In genomic region chr14:55370384-55370783, GRCm38 (mm10) we compare ENCODE assay signal across 16 mouse cellular contexts.
"Had no signal": no experiment of that assay in that cellular context is flagged by ENCODE, and none has a peak within 500 bp of the region (broad histone marks: within the 10 kb centered on the region; RNA-seq: fewer than 3 reads in every experiment).

No protein-coding gene starts in this region.

- H3K36me3 ChIP-seq: intestine, embryonic 15.5 days; kidney, embryonic 15.5 days; limb, embryonic 15.5 days; liver, embryonic 12.5 days; midbrain, embryonic 12.5 days; neural tube, embryonic 12.5 days had no signal

- H3K9me3 ChIP-seq: intestine, embryonic 15.5 days; kidney, embryonic 15.5 days; limb, embryonic 15.5 days; liver, embryonic 12.5 days; midbrain, embryonic 12.5 days; neural tube, embryonic 12.5 days had no signal

- H3K9ac ChIP-seq: intestine, embryonic 15.5 days; kidney, embryonic 15.5 days; limb, embryonic 15.5 days; liver, embryonic 12.5 days; lung, embryonic 14.5 days; midbrain, embryonic 12.5 days; neural tube, embryonic 12.5 days had no signal

- H3K27ac ChIP-seq: intestine, embryonic 15.5 days; kidney, embryonic 15.5 days; left cerebral cortex, adult 2 months; limb, embryonic 15.5 days; liver, embryonic 12.5 days; midbrain, embryonic 12.5 days; neural tube, embryonic 12.5 days; stomach, postnatal 0 days had no signal

- H3K4me3 ChIP-seq: intestine, embryonic 15.5 days; kidney, embryonic 15.5 days; left cerebral cortex, adult 2 months; limb, embryonic 15.5 days; liver, embryonic 12.5 days; midbrain, embryonic 12.5 days; neural tube, embryonic 12.5 days had no signal

- H3K4me2 ChIP-seq: intestine, embryonic 15.5 days; kidney, embryonic 15.5 days; limb, embryonic 15.5 days; liver, embryonic 12.5 days; lung, embryonic 14.5 days; midbrain, embryonic 12.5 days; neural tube, embryonic 12.5 days had no signal

- H3K4me1 ChIP-seq: intestine, embryonic 15.5 days; kidney, embryonic 15.5 days; limb, embryonic 15.5 days; liver, embryonic 12.5 days; midbrain, embryonic 12.5 days; neural tube, embryonic 12.5 days had no signal

- DNase-seq: kidney, adult 18-20 months; kidney, postnatal 14 days; lung, embryonic 14.5 days; lung, postnatal 10 days; lung, postnatal 4 days; right cerebral cortex, adult 18-20 months; right cerebral cortex, postnatal 25 days; thymus, postnatal 25 days had no signal

- ATAC-seq: intestine, embryonic 15.5 days; liver, embryonic 12.5 days had no signal

- H3K27me3 ChIP-seq: intestine, embryonic 15.5 days; kidney, embryonic 15.5 days; limb, embryonic 15.5 days; liver, embryonic 12.5 days; midbrain, embryonic 12.5 days; neural tube, embryonic 12.5 days had no signal
